16 mouse cellular contexts compared by ENCODE assay signal in the genomic region with DNA sequence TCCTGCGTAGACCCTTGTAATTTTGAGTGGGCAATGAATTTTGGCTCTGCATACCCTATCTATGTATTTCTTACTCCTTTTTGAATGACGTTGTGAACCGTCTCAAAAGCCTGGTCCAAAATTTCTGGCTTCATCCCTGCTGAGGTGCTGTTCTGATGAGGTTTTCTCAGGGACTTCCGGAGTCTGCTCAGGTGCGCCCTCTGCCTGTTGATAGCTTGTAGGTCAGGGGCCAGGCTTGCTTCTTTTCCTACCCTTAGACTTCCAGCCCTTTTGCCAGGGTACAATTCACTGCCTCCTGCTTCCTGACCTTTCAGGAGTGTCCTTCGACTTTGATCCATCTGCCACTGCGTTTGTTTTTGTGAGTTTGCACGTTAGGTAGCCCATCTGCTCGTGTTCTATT. TPM values are rescaled to one million over a fixed set of nuclear protein-coding genes. Genes with fewer than 3 reads are reported as not detected.
DNase-seq lines count a peak whose midpoint lies in the region; ATAC-seq and TF ChIP-seq lines count a peak whose summit lies in the region.
"Not testable (repeated sequence)": the region's sequence is repeated elsewhere in the genome, so short reads cannot be mapped to it uniquely, and the experiment has no call there.
"Had no signal": no experiment of that assay in that cellular context is flagged by ENCODE, and none has a peak within 500 bp of the region (broad histone marks: within the 10 kb centered on the region; RNA-seq: fewer than 3 reads in every experiment).

No protein-coding gene starts in this region.

- TF ChIP-seq CTCF in lung, adult 2 months (IDR thresholded peaks at IDR 0.05; ENCODE audit: insufficient read depth, low read length), result 0 out of 2 replicates have a peak, but pooled peaks have one; percentile 18

- not testable (repeated sequence) for H3K4me3 ChIP-seq in embryonic facial prominence, embryonic 13.5 days; heart, embryonic 13.5 days; lung, adult 2 months (replicated peaks; ENCODE audit: extremely low read depth, low read depth, low read length)

- WGBS in embryonic facial prominence, embryonic 13.5 days, result 6% methylated on average over 5 of the region's 9 CpGs
- WGBS in heart, embryonic 13.5 days, result 6% methylated on average over 4 of the region's 9 CpGs
- 5% methylated on average over 6 of the region's 9 CpGs for WGBS in lung, adult 2 months

- H3K4me1 ChIP-seq in embryonic facial prominence, embryonic 13.5 days; heart, embryonic 13.5 days; lung, adult 2 months (ENCODE audit: control insufficient read depth, insufficient read depth, low read length): not testable (repeated sequence)

- not testable (repeated sequence) for H3K27ac ChIP-seq in embryonic facial prominence, embryonic 13.5 days; heart, embryonic 13.5 days (replicated peaks)

- peak; percentile 8 for DNase-seq in adrenal gland, postnatal 14 days
- DNase-seq in kidney, adult 9 months, result peak; percentile 5
- peak; percentile 5 to 45 for DNase-seq in layer of hippocampus, postnatal 25 days (ENCODE audit: extremely low spot score in 1 of 2, low spot score in 1 of 2)
- DNase-seq in lung, adult 2 months, result not testable (repeated sequence)
- peak; percentile 33 to 48 for DNase-seq in right cerebral cortex, postnatal 10 days (ENCODE audit: low spot score in 2 of 2)
- DNase-seq in urinary bladder, postnatal 14 days (ENCODE audit: low spot score), result peak; percentile 3

- not testable (repeated sequence) for ATAC-seq in embryonic facial prominence, embryonic 13.5 days (ENCODE audit: insufficient number of reproducible peaks, insufficient read depth, low FRiP score, low TSS enrichment, low read depth); heart, embryonic 13.5 days (ENCODE audit: extremely low read depth, insufficient number of reproducible peaks, low FRiP score, low TSS enrichment)

- H3K36me3 ChIP-seq in embryonic facial prominence, embryonic 13.5 days; heart, embryonic 13.5 days: not testable (repeated sequence)

- peak overlapping the region; percentile 64; the same call in 1 of the 2 replicates for H3K4me2 ChIP-seq in embryonic facial prominence, embryonic 13.5 days
- H3K4me2 ChIP-seq in heart, embryonic 13.5 days, result 0 out of 2 replicates have a peak overlapping the region, but pooled peaks have one; percentile 67

- H3K27me3 ChIP-seq in embryonic facial prominence, embryonic 13.5 days; heart, embryonic 13.5 days (replicated peaks): not testable (repeated sequence)

- H3K9me3 ChIP-seq in embryonic facial prominence, embryonic 13.5 days; heart, embryonic 13.5 days: not testable (repeated sequence)

- not testable (repeated sequence) for TF ChIP-seq POLR2A in lung, adult 2 months (IDR thresholded peaks at IDR 0.05; ENCODE audit: borderline replicate concordance, extremely low read depth, low read depth, low read length)

- not testable (repeated sequence) for H3K9ac ChIP-seq in embryonic facial prominence, embryonic 13.5 days; heart, embryonic 13.5 days

RNA-seq across cellular contexts. Expression of gene Gm3239, which starts 13.7 kb away (rescaled TPM):
- not detected in 2 replicates for total RNA-seq in adrenal gland, postnatal 14 days (2021)
- polyA plus RNA-seq in embryonic facial prominence, embryonic 13.5 days (2015; fragmentation: Nextera tagmentation; extraction: Ambion mirVana), result not detected in 2 replicates
- polyA plus RNA-seq in heart, embryonic 13.5 days (2015; fragmentation: Nextera tagmentation; extraction: Ambion mirVana), result 0.42 and 0.57 TPM in 2 replicates
- under 1 TPM in 1 of 2 experiments, not detected in 1; 0.42 TPM for total RNA-seq in layer of hippocampus, postnatal 25 days (2021)
- polyA plus RNA-seq in lung, adult 2 months (2012; rRNA removed), result 0.18 TPM in 1 of 2 replicates, not detected in the other
- total RNA-seq: common myeloid progenitor, adult 5-6 weeks had no signal
- polyA plus RNA-seq: G1E; hindbrain, embryonic 12.5 days; kidney, embryonic 16.5 days had no signal

RNA-seq across cellular contexts. Expression of gene Gm8159, which starts 18.2 kb away (rescaled TPM):
- not detected in 2 replicates for total RNA-seq in adrenal gland, postnatal 14 days (2021)
- polyA plus RNA-seq in embryonic facial prominence, embryonic 13.5 days (2015; fragmentation: Nextera tagmentation; extraction: Ambion mirVana), result not detected in 2 replicates
- not detected in 2 replicates for polyA plus RNA-seq in heart, embryonic 13.5 days (2015; fragmentation: Nextera tagmentation; extraction: Ambion mirVana)
- total RNA-seq in layer of hippocampus, postnatal 25 days (2021), result under 1 TPM; 0.39 to 0.61 TPM
- polyA plus RNA-seq in lung, adult 2 months (2012; rRNA removed), result not detected in 2 replicates
- total RNA-seq: common myeloid progenitor, adult 5-6 weeks; G1E had no signal
- polyA plus RNA-seq: G1E; hindbrain, embryonic 12.5 days; kidney, embryonic 16.5 days; limb, embryonic 14.5 days; midbrain, embryonic 13.5 days; neural tube, embryonic 14.5 days; stomach, embryonic 15.5 days had no signal

RNA-seq across cellular contexts. Expression of gene Gm7876, which starts 58.7 kb away (rescaled TPM):
- not detected in 2 replicates for total RNA-seq in adrenal gland, postnatal 14 days (2021)
- polyA plus RNA-seq in embryonic facial prominence, embryonic 13.5 days (2015; fragmentation: Nextera tagmentation; extraction: Ambion mirVana), result not detected in 2 replicates
- polyA plus RNA-seq in heart, embryonic 13.5 days (2015; fragmentation: Nextera tagmentation; extraction: Ambion mirVana), result not detected in 2 replicates
- total RNA-seq in layer of hippocampus, postnatal 25 days (2021), result under 1 TPM in 1 of 2 experiments, not detected in 1; 0.17 TPM
- not detected in 2 replicates for polyA plus RNA-seq in lung, adult 2 months (2012; rRNA removed)
- total RNA-seq: common myeloid progenitor, adult 5-6 weeks; G1E had no signal
- polyA plus RNA-seq: G1E; hindbrain, embryonic 12.5 days; kidney, embryonic 16.5 days; limb, embryonic 14.5 days; midbrain, embryonic 13.5 days; neural tube, embryonic 14.5 days; stomach, embryonic 15.5 days had no signal
